Mouse (Mus musculus) intestine, embryonic 15.5 days (tissue): ENCODE results near the gene Zim1. TPM values are rescaled to one million over a fixed set of nuclear protein-coding genes. Genes with fewer than 3 reads are reported as not detected.

Experiments used
- ATAC-seq: fragments of 200-750 bp; cut with Nextera tagmentation; 2 replicates; pipeline ENCODE4 v1.8.0; 2017; ENCODE audit warnings: moderate TSS enrichment, moderate library complexity
- H3K27ac ChIP-seq: fragments of 300-500 bp; sonication (generic); 2 replicates; pipeline ENCODE4 v1.5.1; 2015; ENCODE audit warnings: mild to moderate bottlenecking, inconsistent platforms
- H3K27me3 ChIP-seq: fragments of 300-500 bp; sonication (generic); replicated peaks from 2 replicates; pipeline ENCODE4 v1.6.1; 2015; ENCODE audit warnings: inconsistent platforms
- H3K36me3 ChIP-seq: fragments of 300-500 bp; sonication (generic); 2 replicates; pipeline ENCODE4 v1.6.1; 2015; ENCODE audit warnings: inconsistent platforms
- H3K4me1 ChIP-seq: fragments of 300-500 bp; sonication (generic); replicated peaks from 2 replicates; pipeline ENCODE4 v1.6.1; 2015; ENCODE audit warnings: inconsistent platforms
- H3K4me2 ChIP-seq: fragments of 300-500 bp; sonication (generic); replicated peaks from 2 replicates; pipeline ENCODE4 v1.6.1; 2015; ENCODE audit warnings: mild to moderate bottlenecking, inconsistent platforms
- H3K4me3 ChIP-seq: fragments of 300-500 bp; sonication (generic); replicated peaks from 2 replicates; pipeline ENCODE4 v1.5.1; 2015; ENCODE audit warnings: inconsistent platforms
- H3K9ac ChIP-seq: fragments of 300-500 bp; sonication (generic); 2 replicates; pipeline ENCODE4 v1.6.1; 2015; ENCODE audit warnings: inconsistent platforms
- H3K9me3 ChIP-seq: fragments of 300-500 bp; sonication (generic); 2 replicates; pipeline ENCODE4 v1.6.1; 2016; ENCODE audit warnings: inconsistent platforms
- WGBS: fragments of 180-500 bp; shearing (Covaris S2); methylation state at CpG from one replicate; pipeline ENCODE4 v1.1.7; 2015; 5-methylcytosine and 5-hydroxymethylcytosine counted together
- polyA plus RNA-seq: library from polyadenylated mRNA; unstranded; fragments of >200 nt; fragmentation: Nextera tagmentation; extraction: Ambion mirVana; gene quantifications from 2 replicates; pipeline ENCODE4 v1.2.1, GENCODE M21; 2015

Gene Zim1
- polyA plus RNA-seq, 1 experiment from 2014 or later, result 4.6 TPM

DNA sequence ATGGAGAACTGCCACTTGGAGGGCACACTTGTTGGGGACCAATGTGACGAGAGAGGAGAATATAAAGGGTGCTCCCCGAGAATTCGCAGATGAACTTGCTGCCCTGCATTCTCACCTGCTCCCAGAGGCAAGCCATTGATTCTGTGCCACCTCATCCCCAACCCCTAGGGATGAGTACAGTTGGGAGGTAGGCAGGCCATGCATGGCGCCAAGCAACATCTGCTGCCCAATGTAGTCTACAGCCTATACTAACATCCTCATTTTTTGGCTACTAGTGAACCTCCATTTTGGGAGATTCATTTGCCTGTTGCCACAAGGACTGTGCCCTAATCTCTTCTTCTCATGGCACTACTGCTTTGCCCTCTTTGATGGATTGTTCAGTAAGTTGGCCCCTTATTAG, 59.5 kb downstream of the Zim1 start:
- ATAC-seq, result no peak
- Histone ChIP-seq H3K27me3 (no peaks in the 10 kb centered on the region), H3K9me3 (no peaks in the 10 kb centered on the region), H3K4me3 (no peak overlapping the region), H3K9ac (no peak overlapping the region), H3K4me2 (no peak overlapping the region), H3K4me1 (no peaks in the 10 kb centered on the region), H3K27ac (no peak overlapping the region), H3K36me3 (no peaks in the 10 kb centered on the region)
- WGBS, result 91% methylated on average over 4 of the region's 4 CpGs

DNA sequence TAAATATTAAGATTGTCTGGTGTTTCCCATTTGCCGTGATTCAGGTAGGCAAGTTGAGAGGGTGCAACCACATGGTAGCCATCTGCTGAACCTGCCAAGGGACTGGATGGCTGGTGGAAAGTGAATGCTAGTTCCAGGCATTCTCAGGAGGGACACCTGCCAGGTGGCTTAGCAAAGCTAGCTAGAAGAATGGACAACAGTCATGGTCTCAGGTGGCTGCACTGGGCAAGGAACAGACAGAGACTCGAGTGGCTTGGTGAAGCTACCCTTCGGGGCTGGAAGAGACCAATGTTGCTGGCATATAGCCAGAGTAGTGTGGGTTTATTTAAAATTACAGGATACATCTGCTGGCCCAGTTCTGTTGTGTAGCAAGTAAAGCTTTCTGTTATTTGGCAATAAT, 60.4 kb downstream of the Zim1 start:
- no peak overlapping the region for H3K9ac ChIP-seq
- H3K9me3 ChIP-seq, result no peaks in the 10 kb centered on the region
- ATAC-seq, result no peak
- H3K36me3 ChIP-seq, result no peaks in the 10 kb centered on the region
- no peaks in the 10 kb centered on the region for H3K4me1 ChIP-seq
- no peak overlapping the region for H3K4me3 ChIP-seq
- no peaks in the 10 kb centered on the region for H3K27me3 ChIP-seq
- no peak overlapping the region for H3K4me2 ChIP-seq
- 72% methylated on average over 3 of the region's 3 CpGs for WGBS
- no peak overlapping the region for H3K27ac ChIP-seq

Other genes starting within 250 kb of the Zim1 start
- not detected in 2 replicates for gene Olfr1336, start 240.3 kb downstream of the Zim1 start, polyA plus RNA-seq
- not detected in 2 replicates for gene Olfr1346, start 229.3 kb downstream of the Zim1 start, polyA plus RNA-seq
- gene Olfr5, start 209.5 kb downstream of the Zim1 start, polyA plus RNA-seq, result not detected in 2 replicates
- gene Olfr1347, start 196.7 kb downstream of the Zim1 start, polyA plus RNA-seq, result not detected in 2 replicates
- not detected in 2 replicates for gene Olfr1348, start 187.7 kb downstream of the Zim1 start, polyA plus RNA-seq
- not detected in 2 replicates for gene Olfr1349, start 173.5 kb downstream of the Zim1 start, polyA plus RNA-seq
- not detected in 2 replicates for gene Olfr1350, start 131.6 kb downstream of the Zim1 start, polyA plus RNA-seq
- gene Peg3, start 34.0 kb upstream of the Zim1 start, polyA plus RNA-seq, result 103 and 113 TPM in 2 replicates
- 3.4 and 4.1 TPM in 2 replicates for gene Usp29, start 34.1 kb upstream of the Zim1 start, polyA plus RNA-seq